Mouse (Mus musculus) CH12.LX (cell line): ENCODE results near the gene Mfsd6l.

ENCODE experiments used
- MYC ChIP-seq: IDR thresholded peaks from 2 replicates; pipeline ENCODE4 v1.6.1; 2011; ENCODE audit warnings: low read depth, mild to moderate bottlenecking, improper control_type of control experiment, low read length
- NELFE ChIP-seq: IDR thresholded peaks from 2 replicates; pipeline ENCODE4 v1.6.1; 2011; ENCODE audit warnings: low read depth, low read length, improper control_type of control experiment

GRCm38 (mm10) chr11:68547484-68547883 lies 8.5 kb upstream of the Mfsd6l start:
- TF ChIP-seq MYC (no peak), NELFE (no peak)
